Mouse (Mus musculus) heart, postnatal 0 days (tissue): ENCODE data around the gene Samd4. TPM values are rescaled to one million over a fixed set of nuclear protein-coding genes. Genes with fewer than 3 reads are reported as not detected.

ENCODE experiments used
- ATAC-seq: fragments of 200-750 bp; cut with Nextera tagmentation; 2 replicates; pipeline ENCODE4 v1.8.0; 2017; ENCODE audit warnings: low read depth, moderate number of reproducible peaks, moderate library complexity; ENCODE audit not compliant: insufficient read depth
- DNase-seq: peaks from one replicate; pipeline ENCODE4 v3.0.0-alpha.2; 2016; ENCODE audit warnings: low spot score
- H3K27ac ChIP-seq: fragments of 300-500 bp; sonication (generic); 2 replicates; pipeline ENCODE4 v1.5.1; 2014; ENCODE audit warnings: low read depth, mild to moderate bottlenecking
- H3K27me3 ChIP-seq: fragments of 300-500 bp; sonication (generic); 2 replicates; pipeline ENCODE4 v1.6.1; 2014; ENCODE audit warnings: low read length, mixed read lengths; ENCODE audit not compliant: control insufficient read depth, insufficient read depth
- H3K36me3 ChIP-seq: fragments of 300-500 bp; sonication (generic); replicated peaks from 2 replicates; pipeline ENCODE4 v1.6.1; 2014; ENCODE audit warnings: low read length, mixed read lengths; ENCODE audit not compliant: control insufficient read depth, insufficient read depth
- H3K4me1 ChIP-seq: fragments of 300-500 bp; sonication (generic); 2 replicates; pipeline ENCODE4 v1.6.1; 2014; ENCODE audit warnings: antibody characterized with exemption; ENCODE audit not compliant: control insufficient read depth, insufficient read depth
- H3K4me2 ChIP-seq: fragments of 300-500 bp; sonication (generic); 2 replicates; pipeline ENCODE4 v1.6.1; 2014; ENCODE audit warnings: low read depth, mild to moderate bottlenecking, low read length, moderate library complexity
- H3K4me3 ChIP-seq: fragments of 300-500 bp; sonication (generic); 2 replicates; pipeline ENCODE4 v1.5.1; 2014; ENCODE audit warnings: low read depth, low read length
- H3K9ac ChIP-seq: fragments of 300-500 bp; sonication (generic); replicated peaks from 2 replicates; pipeline ENCODE4 v1.6.1; 2014; ENCODE audit warnings: low read depth, low read length, mixed read lengths
- H3K9me3 ChIP-seq: fragments of 300-500 bp; sonication (generic); replicated peaks from 2 replicates; pipeline ENCODE4 v1.6.1; 2016; ENCODE audit warnings: low read length; ENCODE audit not compliant: control insufficient read depth
- CTCF ChIP-seq: IDR thresholded peaks from 2 replicates; pipeline ENCODE4 v1.5.1; 2016; ENCODE audit warnings: antibody characterized with exemption, control low read depth, low read depth
- EP300 ChIP-seq: IDR thresholded peaks from 2 replicates; pipeline ENCODE4 v1.6.1; 2016; ENCODE audit warnings: antibody characterized with exemption, low read depth
- WGBS: fragments of 180-500 bp; shearing (Covaris S2); extraction: QIAGEN DNeasy Blood & Tissue Kit; methylation state at CpG from one replicate; pipeline ENCODE4 v1.1.7; 2014; 5-methylcytosine and 5-hydroxymethylcytosine counted together
- polyA plus RNA-seq: library from polyadenylated mRNA; unstranded; fragments of >200 nt; fragmentation: Nextera tagmentation; extraction: Ambion mirVana; gene quantifications from 2 replicates; pipeline ENCODE4 v1.2.1, GENCODE M21; 2015
- total RNA-seq: library from RNA; depleted of rRNA; stranded (reverse); fragments of >200 nt; gene quantifications from 2 replicates; pipeline ENCODE4 v1.2.3, GENCODE M21; 2014; ENCODE audit warnings: low replicate concordance

Gene Samd4
- total and polyA plus RNA-seq, 2 experiments from 2014 or later = 12.5 to 53.8 TPM

DNA sequence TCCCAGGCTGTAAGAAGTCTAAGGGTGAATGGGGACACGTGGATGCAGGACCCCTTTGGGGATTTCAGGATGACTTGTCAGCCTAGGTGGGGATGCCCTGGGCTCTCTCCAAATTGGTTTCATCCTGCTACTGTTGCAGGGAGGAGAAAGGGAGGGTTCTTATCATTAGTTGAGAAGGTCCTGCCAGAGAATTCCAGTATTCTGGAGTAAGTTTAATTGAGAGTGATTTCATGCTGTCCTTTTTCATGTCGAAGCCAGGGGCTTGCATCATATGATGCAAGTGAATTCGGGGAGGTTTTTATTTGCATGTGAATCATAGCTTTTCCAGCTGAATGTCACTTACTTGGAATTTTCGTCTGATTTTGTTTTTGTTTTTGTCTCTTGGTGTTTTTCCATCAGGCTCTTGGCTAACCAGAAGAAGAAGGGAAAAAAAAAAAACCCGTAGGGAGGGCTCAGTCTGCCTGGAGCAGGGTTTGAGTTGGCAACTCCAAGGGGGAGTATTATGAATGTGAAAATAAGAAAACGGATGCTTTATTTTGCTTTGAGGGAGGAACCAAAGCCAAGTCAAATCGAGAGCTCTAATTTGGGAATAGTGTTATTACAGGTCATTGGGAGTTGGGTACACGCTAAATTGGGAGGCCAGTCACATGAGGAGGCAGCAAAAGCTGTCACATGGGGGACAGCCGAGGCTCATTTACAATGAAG, 116.8 kb downstream of the Samd4 start:
- no peak overlapping the region for H3K4me3 ChIP-seq
- no peak overlapping the region for H3K9ac ChIP-seq
- H3K27me3 ChIP-seq = no peaks in the 10 kb centered on the region
- H3K9me3 ChIP-seq = no peaks in the 10 kb centered on the region
- DNase-seq (peak; percentile 66), ATAC-seq (peak; percentile 62)
- H3K27ac ChIP-seq = peak overlapping the region; percentile 65
- H3K4me1 ChIP-seq = peaks cover 18% of the 10 kb centered on the region; the same call in 1 of the 2 replicates
- H3K4me2 ChIP-seq = peak overlapping the region; percentile 40
- H3K36me3 ChIP-seq = no peaks in the 10 kb centered on the region
- TF ChIP-seq CTCF (no peak), EP300 (peak; percentile 56; the same call in 1 of the 2 replicates)
- 28% methylated on average over 9 of the region's 9 CpGs for WGBS

DNA sequence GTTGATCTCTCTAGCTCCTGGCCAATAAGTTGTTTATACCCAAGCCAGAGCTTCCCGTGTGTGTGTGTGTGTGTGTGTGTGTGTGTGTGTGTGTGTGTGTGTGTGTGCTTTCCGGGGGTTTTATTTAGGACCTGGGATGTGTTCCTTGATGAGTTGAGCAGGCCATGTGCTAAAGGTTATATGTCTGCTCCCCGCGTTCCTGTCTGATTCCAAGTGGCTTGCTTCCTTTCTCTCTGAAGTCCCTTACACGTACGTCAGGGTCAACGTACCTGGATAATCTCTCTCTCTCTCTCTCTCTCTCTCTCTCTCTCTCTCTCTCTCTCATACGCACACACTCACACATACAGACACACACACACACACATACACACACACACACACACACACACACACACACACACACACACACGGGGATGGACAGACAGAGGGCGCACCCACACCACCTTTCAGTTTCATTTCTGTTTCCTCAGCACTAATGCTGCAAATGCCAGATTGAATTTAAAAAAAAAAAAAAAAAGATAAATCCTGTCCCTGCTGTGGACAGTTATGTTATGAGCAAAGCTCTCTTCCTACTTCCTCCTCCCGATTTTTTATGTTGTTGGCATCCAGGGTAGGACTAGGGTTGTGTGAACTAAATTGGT, 117.6 kb downstream of the Samd4 start:
- Histone ChIP-seq H3K27me3 (no peaks in the 10 kb centered on the region), H3K4me3 (no peak overlapping the region), H3K9me3 (no peaks in the 10 kb centered on the region), H3K4me1 (peaks cover 25% of the 10 kb centered on the region), H3K4me2 (peak overlapping the region; percentile 40), H3K27ac (peak overlapping the region; percentile 65), H3K9ac (0 out of 2 replicates have a peak overlapping the region, but pooled peaks have one; percentile 2), H3K36me3 (no peaks in the 10 kb centered on the region)
- TF ChIP-seq CTCF (peak; percentile 36), EP300 (no peak)
- ATAC-seq (peak; percentile 42), DNase-seq (no peak)
- WGBS = 47% methylated on average over 10 of the region's 11 CpGs

DNA sequence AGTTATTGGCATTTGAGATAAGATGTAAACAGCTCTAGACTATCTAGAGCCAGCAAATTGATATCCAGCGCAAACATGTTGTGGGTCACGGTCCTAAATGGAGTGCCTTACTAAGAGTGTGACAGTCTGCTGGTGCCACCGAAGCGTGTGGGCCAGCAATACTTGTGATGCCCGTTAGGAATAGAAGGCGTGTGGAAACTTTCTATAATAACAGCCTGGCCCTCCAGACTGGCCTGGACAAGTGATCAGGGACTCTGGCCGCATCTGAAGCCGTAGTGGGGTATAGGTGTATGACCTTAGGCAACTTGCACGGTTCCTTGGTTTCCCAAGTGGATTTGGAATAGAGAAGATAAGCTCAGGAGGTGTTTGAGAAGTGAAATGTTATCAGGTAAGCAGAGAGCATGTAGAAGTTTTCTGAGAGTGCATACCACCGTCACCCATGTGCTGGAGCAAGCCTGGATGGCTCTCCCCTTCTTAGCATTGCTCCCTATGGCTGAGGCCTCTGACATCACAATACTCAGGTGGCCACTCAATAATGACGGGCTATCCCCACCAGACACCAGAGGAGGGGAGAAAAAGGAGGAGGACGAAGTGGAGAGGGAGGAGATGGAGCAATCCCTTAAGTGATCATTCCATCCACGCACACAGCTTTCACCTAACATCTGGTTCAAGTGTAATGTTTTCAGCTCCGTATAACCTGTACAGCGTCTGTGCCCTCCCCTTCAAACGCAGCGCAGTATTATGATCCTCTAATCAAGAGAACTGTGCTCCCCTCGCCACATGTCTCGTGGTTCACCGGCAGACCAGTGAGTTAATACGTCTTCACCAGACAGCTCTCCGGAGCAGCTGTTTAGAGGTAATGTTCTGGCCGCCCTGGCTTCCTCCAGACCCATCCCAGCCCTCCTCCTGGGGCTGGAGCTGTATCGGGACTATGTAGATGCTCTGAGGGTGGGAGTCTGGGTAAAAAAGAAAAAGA, 118.4 kb downstream of the Samd4 start:
- TF ChIP-seq CTCF (no peak), EP300 (no peak)
- H3K4me3 ChIP-seq = no peak overlapping the region
- no peaks in the 10 kb centered on the region for H3K27me3 ChIP-seq
- 64% methylated on average over 24 of the region's 24 CpGs for WGBS
- ATAC-seq (no peak; the same call in 1 of the 2 replicates), DNase-seq (no peak)
- no peak overlapping the region; the same call in 1 of the 2 replicates for H3K9ac ChIP-seq
- peak overlapping the region; percentile 40 for H3K4me2 ChIP-seq
- H3K9me3 ChIP-seq = no peaks in the 10 kb centered on the region
- no peaks in the 10 kb centered on the region for H3K36me3 ChIP-seq
- peaks cover 29% of the 10 kb centered on the region for H3K4me1 ChIP-seq
- peak overlapping the region; percentile 65 for H3K27ac ChIP-seq

DNA sequence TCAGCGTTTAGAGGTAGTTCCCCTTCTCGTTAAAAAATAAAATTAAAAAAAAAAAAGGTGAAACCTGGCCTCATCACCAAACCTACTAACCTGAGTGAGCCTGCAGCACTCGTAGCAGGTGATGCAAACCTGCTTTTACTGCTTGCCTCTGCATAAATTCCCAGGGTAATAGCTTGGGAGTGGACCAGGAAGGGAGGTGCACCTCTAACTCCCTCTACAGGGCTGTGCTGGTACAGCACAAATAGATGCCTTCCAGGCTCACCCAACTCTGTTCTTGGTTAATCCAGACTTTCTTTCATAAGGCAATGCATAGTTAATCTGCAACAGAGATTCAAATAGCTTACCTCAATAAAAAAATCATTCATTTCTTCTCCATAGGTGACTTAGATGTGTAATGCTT, 121.5 kb downstream of the Samd4 start:
- TF ChIP-seq EP300 (no peak), CTCF (peak; percentile 50)
- Histone ChIP-seq H3K27ac (no peak overlapping the region), H3K9ac (no peak overlapping the region), H3K4me2 (no peak overlapping the region), H3K4me3 (no peak overlapping the region), H3K4me1 (peaks cover 27% of the 10 kb centered on the region), H3K36me3 (no peaks in the 10 kb centered on the region), H3K27me3 (no peaks in the 10 kb centered on the region), H3K9me3 (no peaks in the 10 kb centered on the region)
- DNase-seq (peak; percentile 10), ATAC-seq (no peak)
- WGBS = 25% methylated on average over 3 of the region's 3 CpGs
